Mouse (Mus musculus) thymus, postnatal 0 days (tissue): ENCODE measurements around the gene Ptpn6. TPM values are rescaled to one million over a fixed set of nuclear protein-coding genes. Genes with fewer than 3 reads are reported as not detected.

Experiments used
- DNase-seq: peaks from one replicate; pipeline ENCODE4 v3.0.0-alpha.2; 2015; ENCODE audit warnings: low spot score
- polyA plus RNA-seq: library from polyadenylated mRNA; unstranded; fragments of >200 nt; fragmentation: Nextera tagmentation; extraction: Ambion mirVana; gene quantifications from 2 replicates; pipeline ENCODE4 v1.2.1, GENCODE M21; 2015

Ptpn6 gene
- polyA plus RNA-seq, 1 experiment from 2014 or later = 157 TPM

DNA sequence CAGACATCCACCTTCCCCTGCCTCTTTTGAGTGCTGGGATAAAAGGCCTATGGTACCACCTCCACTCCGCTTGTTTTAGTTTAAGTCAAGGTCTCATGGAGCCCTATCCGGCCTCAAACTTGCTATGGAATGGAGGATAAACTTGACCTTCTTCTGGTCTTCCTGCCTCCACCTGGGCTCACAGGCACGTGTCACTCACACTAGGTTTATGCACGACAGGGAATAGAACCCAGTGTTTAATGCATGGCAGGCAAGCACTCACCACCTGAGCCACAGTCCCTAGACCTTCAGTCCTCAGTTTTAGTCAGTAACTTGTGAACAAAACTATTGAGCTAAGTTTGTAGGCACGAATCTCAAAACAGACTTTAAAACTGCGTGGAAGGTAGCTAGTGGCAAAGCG, 7.5 kb downstream of the Ptpn6 start:
- DNase-seq = no peak

DNA sequence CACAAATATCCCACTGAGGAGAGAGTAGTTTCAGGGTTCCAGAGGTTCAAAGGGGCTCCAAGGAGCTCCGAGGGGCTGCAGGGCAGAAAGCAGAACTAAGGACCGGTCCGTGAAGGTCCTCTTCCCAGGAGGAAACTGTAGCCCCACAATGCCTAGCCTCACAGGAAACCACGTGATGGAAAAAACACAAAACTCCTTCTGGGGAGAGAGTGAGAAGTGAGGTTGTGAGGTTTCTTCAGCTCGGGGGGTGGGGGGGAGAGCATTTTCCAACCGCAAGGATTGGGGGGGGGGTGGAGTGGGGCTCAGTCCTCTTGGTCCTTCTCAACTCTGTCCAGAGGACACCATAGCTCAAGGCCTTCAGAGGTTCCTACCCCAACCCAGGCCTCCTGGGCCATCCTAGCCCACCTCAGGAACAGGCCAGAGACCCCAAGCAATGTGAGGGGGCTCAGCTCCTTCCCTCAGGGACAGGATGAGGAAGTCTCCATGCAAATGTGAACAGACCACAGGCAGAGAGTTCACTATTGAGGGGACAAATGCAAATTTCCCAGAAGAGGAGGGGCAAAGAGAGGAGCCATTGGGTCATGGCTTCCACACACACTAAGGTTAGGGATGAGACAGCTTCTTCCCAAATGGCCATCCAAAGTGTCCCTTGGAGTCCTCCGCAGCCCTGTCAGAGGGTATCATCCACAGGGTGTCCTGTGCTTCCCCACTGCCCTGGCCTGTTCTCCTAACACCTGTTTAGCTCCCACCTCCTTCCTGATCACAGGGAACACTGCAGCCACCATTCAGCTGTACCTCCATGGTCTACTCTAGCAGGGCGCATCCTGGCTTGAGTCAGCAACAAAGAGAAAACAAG, 8.4 kb downstream of the Ptpn6 start:
- peak; percentile 62 for DNase-seq

- no peak for DNase-seq
These were observed 9.9 kb downstream of the Ptpn6 start for GRCm38 (mm10) chr6:124728621-124729020.

- no peak for DNase-seq
These were observed 14.0 kb downstream of the Ptpn6 start for GRCm38 (mm10) chr6:124724472-124724871.

DNA sequence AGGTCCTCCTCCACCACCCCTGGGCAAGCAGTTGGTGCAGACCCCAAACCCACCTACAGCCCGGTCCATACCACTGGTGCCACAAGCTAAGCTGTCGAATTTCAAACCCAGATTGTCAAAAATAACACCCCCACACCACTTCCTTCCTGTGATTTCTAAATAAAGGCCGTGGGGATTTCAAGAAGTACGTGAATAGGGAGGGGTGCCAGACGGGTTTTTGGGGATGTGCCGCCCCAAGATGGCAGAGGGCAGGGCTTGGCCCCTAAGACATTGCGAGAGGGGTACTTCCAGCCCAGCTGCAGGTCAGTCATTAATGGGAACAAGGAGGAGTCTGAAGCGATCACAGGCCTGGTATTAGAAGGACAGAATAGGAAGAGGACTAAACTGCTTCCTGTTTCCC, 15.0 kb downstream of the Ptpn6 start:
- no peak for DNase-seq

- no peak for DNase-seq
These were observed 15.5 kb downstream of the Ptpn6 start for GRCm38 (mm10) chr6:124722876-124723473.

- DNase-seq = peak; percentile 73
These were observed 17.6 kb downstream of the Ptpn6 start for GRCm38 (mm10) chr6:124720904-124721303.

- no peak for DNase-seq
These were observed 19.0 kb downstream of the Ptpn6 start for GRCm38 (mm10) chr6:124719354-124719978.

DNA sequence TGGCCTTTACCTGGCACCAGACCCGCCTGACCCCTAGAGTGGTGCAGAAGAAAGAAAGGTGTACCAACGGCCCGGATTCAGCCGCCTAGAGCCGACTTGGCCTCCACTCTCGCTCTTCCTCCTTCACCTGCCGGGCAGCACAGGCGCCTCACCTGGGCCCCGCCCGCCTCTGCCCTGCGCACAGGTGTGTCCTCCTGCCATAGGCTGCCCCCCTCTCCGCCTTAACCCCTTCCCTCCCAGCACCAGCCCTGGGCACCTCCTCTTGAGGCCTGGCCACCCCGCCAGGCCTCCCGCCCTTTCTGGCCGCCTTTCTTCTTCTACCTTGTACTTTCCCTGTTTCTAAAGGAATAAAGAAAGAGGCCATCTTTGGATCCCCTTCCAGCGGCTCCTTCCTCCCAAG, 19.8 kb downstream of the Ptpn6 start:
- no peak for DNase-seq

- DNase-seq = no peak
These were observed 20.5 kb downstream of the Ptpn6 start for GRCm38 (mm10) chr6:124717968-124718367.

GRCm38 (mm10) chr6:124716864-124717490, 21.5 kb downstream of the Ptpn6 start:
- no peak for DNase-seq

- DNase-seq = no peak
These were observed 25.6 kb downstream of the Ptpn6 start for GRCm38 (mm10) chr6:124712918-124713317.

DNA sequence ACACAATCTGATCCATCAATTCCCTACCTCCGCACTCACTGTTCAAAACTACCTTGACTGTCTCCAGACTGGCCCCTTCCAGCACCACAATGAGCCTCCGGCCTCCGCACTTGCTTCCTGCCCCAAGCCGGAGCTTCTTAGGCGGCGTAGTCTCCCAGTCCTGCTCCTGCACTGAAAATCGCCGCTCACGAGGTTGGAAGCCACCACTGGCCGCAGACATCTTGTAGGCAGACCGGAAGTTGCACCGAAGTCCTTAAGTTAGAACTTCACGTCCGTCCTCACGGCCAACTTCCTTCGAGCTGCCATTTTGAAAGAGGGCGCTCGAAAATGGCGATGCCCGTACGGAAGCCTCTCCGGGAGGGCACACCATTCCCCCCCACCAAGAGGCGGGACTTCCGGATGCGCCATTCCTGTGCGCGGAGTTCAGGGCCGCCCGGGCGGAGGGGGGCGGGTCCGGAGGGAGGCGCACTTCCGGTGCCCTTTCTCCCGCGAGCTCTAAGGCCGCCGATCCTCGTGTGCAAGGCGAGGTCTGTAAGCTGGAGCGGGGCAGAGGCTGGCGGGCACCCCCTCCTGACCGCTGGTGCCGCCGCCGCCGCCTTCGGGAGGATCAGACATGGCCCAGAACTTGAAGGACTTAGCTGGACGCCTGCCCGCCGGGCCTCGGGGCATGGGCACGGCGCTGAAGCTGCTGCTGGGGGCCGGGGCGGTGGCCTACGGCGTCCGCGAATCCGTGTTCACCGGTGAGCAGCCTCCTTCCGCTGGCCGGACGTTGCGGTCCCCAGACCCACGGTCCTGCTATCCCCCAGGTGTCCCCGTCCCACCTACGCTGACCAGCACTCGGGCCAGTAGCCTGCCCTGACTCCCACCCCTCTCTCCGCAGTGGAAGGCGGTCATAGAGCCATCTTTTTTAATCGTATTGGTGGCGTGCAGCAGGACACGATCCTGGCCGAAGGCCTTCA, 26.4 kb downstream of the Ptpn6 start, which contains the start of the genes Emg1 and Phb2:
Gene Emg1 (minus strand): TSS at position 355 of the 959 bp plus-strand sequence.
Gene Phb2 (plus strand): TSS at position 513 of the 959 bp plus-strand sequence.
- peak; percentile 98 for DNase-seq

DNA sequence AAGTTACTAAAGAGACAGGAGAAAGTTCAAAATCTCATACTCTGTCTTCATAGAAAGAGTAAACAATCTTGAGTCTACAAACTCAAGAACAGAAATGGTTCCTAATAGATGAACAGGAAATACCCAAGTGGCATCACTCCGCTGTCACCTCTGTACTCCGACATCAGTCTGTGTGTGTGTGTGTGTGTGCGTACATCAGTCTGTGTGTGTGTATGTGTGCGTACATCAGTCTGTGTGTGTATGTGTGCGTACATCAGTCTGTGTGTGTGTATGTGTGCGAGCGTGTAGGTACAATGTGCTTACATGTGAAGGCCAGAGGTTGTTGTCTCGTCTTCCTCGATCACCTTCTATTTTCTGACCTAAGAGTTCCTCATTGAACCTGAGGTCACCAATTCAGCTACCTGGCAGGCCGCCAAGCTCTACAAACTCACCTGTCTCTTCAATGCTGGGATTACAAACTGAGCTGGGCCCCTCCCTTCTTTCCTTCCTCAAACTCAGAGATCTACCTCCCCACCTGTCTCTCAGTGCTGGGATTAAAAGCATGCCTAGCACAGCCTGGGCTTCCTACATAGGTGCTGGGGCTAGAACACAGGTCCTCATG, 30.1 kb downstream of the Ptpn6 start:
- no peak for DNase-seq

DNA sequence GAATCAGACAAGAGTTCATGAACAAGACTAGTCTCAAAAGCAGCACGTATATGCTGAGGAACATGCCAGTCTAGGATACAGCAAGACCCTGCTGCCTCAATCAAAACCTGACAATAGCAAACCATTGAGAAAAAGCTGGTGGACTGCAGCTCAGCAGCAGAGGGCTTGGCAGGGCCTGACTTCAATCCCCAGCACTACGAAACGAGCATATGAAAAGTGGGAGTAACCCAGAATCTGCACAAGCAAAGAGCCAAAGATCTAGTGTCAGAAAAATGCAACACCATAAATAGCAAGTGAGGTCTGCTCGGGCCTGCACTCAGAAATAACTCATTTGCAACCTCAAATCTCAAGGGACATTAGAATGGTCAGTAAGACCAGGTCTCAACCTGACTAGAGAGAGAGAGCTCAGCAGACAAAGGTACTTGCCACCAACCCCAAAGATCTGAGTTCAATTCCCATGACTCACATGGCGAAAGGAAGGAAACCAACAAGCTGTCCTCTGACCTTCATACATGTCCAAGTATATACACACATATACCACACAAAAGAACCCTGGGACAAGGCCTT, 32.4 kb downstream of the Ptpn6 start:
- DNase-seq = no peak

GRCm38 (mm10) chr6:124704417-124704816, 34.1 kb downstream of the Ptpn6 start:
- no peak for DNase-seq

GRCm38 (mm10) chr6:124703789-124704188, 34.7 kb downstream of the Ptpn6 start:
- DNase-seq = no peak

- DNase-seq = peak; percentile 82
These were observed 35.8 kb downstream of the Ptpn6 start for GRCm38 (mm10) chr6:124702784-124703103.

DNA sequence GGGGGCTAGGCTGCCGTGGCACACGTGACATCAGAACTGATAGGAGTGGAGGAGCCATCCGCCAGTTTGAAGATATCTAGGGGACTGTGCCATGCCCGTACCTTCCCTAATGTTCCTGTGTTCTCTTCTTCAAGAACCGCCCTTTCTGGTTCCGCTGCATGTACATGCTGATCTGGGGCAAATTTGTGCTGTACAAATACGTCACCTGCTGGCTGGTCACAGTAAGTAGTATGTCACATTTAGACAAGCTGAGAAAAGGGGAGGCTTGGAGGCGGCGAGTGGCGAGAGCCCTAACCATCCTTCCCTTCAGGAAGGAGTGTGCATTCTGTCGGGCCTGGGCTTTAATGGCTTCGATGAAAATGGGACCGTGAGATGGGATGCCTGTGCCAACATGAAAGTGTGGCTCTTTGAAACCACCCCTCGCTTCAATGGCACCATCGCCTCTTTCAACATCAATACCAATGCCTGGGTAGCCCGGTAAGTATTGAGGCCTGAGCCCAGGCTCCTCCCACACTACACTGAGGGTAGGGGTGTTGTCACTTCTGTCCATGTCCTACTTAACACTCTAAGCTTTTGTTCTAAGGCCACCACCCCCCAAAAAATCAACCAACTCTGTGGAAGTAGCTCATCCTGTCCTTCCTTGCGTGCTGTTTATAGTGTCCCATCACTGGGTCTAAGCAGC, 36.3 kb downstream of the Ptpn6 start:
- no peak for DNase-seq
